Mouse (Mus musculus) limb, embryonic 10.5 days (tissue): ENCODE measurements around the gene Mturn. TPM values are rescaled to one million over a fixed set of nuclear protein-coding genes. Genes with fewer than 3 reads are reported as not detected.
A peak's percentile ranks its signal among the peaks of the same experiment; 100 is the strongest.

Experiments
- DNase-seq: peaks from one replicate; pipeline ENCODE4 v3.0.0-alpha.2; 2017; ENCODE audit warnings: low spot score
- H3K27ac ChIP-seq: fragments of 300-500 bp; sonication (generic); 2 replicates; pipeline ENCODE4 v1.5.1; 2016; ENCODE audit warnings: mild to moderate bottlenecking
- H3K27me3 ChIP-seq: fragments of 300-500 bp; sonication (generic); 2 replicates; pipeline ENCODE4 v1.6.1; 2016; ENCODE audit warnings: low read depth, mild to moderate bottlenecking; ENCODE audit not compliant: poor library complexity, severe bottlenecking
- H3K36me3 ChIP-seq: fragments of 300-500 bp; sonication (generic); 2 replicates; pipeline ENCODE4 v1.6.1; 2016; ENCODE audit warnings: mild to moderate bottlenecking, moderate library complexity
- H3K4me1 ChIP-seq: fragments of 300-500 bp; sonication (generic); 2 replicates; pipeline ENCODE4 v1.6.1; 2016
- H3K4me3 ChIP-seq: fragments of 300-500 bp; sonication (generic); 2 replicates; pipeline ENCODE4 v1.5.1; 2016; ENCODE audit warnings: mild to moderate bottlenecking, moderate library complexity
- H3K9me3 ChIP-seq: fragments of 300-500 bp; sonication (generic); replicated peaks from 2 replicates; pipeline ENCODE4 v1.6.1; 2016; ENCODE audit warnings: mild to moderate bottlenecking
- WGBS: fragments of 180-500 bp; shearing (Covaris S2); methylation state at CpG from one replicate; pipeline ENCODE4 v1.1.7; 2016; 5-methylcytosine and 5-hydroxymethylcytosine counted together
- polyA plus RNA-seq: library from polyadenylated mRNA; unstranded; fragments of >200 nt; fragmentation: Nextera tagmentation; extraction: Ambion mirVana; gene quantifications from 2 replicates; pipeline ENCODE4 v1.2.1, GENCODE M21; 2016

Gene Mturn
- polyA plus RNA-seq, 1 experiment from 2014 or later: 5.2 TPM

DNA sequence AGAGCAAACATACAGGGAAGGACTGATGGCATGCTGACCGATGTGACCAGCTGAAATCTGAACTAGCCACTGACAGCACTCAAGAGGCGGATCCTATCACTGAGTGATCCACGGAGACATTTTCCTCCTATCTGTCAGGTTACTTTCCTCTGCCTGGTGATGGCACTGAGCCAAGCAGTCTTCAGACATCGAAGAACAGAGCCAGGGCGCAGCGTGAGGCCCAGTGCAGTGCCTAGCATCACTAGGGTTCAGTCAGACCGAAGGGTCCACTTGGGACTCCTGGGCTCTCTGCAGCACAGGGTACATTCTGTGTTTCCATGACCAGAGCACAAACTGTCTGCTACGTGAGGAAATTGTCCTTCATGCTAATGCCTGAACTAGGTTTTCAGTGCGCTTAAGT, 20.5 kb downstream of the Mturn start:
- no peak overlapping the region for H3K27ac ChIP-seq
- 79% methylated on average over 9 of the region's 9 CpGs for WGBS
- H3K36me3 ChIP-seq: no peaks in the 10 kb centered on the region
- H3K4me3 ChIP-seq: no peak overlapping the region
- H3K27me3 ChIP-seq: peaks cover 42% of the 10 kb centered on the region
- H3K4me1 ChIP-seq: peaks cover 46% of the 10 kb centered on the region
- no peaks in the 10 kb centered on the region for H3K9me3 ChIP-seq
- no peak for DNase-seq

DNA sequence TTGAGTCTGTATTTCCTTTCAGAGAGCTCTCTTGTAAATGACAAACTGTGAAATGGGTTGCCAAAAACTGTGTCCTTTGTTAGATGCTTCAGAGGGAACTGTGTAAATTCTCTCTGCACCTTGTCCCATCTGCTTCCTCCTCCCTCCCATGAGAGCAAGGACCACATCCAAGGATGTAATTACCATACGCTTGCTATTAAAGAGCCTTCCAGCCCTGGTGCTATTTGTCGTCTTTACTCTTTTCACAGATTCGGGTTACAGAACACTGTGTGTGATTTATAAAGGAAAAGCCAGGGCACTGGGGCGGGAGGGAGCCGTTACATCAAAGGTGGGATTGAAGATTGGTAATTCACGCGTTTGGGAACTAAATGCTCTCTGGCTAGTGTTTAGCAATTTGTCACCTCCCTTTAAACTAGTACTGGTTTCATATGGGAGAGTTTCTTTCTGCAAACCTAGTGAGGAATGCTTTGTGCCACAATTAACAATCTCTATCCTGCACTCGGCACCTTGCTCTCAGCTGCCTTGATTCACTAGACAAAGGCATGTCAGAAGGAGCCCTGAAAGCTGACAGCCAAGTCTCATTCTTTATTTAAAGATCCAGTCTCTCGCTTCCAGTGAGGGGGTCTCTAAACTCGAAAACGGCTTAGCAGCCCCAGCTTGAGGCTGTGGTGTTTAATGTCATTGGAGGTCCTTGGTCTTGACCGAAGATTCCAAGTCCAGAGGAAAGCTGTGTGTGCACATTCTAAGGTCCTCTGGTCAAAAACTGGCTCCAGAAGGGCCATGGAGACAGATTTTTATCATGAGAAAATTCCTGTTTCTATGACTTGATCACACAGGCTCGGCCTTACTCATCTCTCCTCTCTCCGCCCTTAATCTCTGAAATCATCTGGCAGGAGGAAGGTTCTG, 22.5 kb downstream of the Mturn start:
- Histone ChIP-seq H3K4me1 (peaks cover 39% of the 10 kb centered on the region), H3K4me3 (no peak overlapping the region), H3K27ac (no peak overlapping the region), H3K9me3 (no peaks in the 10 kb centered on the region), H3K27me3 (peaks cover 36% of the 10 kb centered on the region), H3K36me3 (no peaks in the 10 kb centered on the region)
- DNase-seq: no peak
- 14% methylated on average over 14 of the region's 14 CpGs for WGBS

- H3K4me3 ChIP-seq: no peak overlapping the region
- H3K27ac ChIP-seq: no peak overlapping the region
- no peak for DNase-seq
- whole genome bisulfite sequencing: 26% methylated on average over 6 of the region's 6 CpGs
- peaks cover 33% of the 10 kb centered on the region for H3K4me1 ChIP-seq
- H3K27me3 ChIP-seq: peaks cover 35% of the 10 kb centered on the region
- no peaks in the 10 kb centered on the region for H3K36me3 ChIP-seq
- no peaks in the 10 kb centered on the region for H3K9me3 ChIP-seq
Observed at GRCm38 (mm10) chr6:54704539-54704845, 23.1 kb downstream of the Mturn start.

DNA sequence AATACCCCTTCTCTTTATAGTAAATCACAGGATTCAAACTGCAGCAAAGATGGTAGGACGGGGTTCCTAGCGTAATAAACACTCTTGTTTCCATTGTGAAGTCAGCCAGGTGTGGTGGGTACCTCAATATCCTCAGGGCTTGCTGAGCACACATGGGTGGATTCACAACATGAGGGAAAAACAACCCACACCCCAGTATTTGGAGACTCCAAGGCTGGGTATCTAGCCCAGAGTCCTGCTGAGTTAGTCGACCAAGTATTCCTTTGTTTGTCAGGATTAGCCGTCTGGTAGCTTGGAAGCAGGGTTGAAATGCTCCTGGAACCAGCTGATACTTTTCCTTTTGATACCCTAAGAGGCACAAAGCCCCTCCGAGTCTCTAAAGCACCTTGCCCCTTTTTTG, 23.4 kb downstream of the Mturn start:
- Histone ChIP-seq H3K9me3 (no peaks in the 10 kb centered on the region), H3K27ac (no peak overlapping the region), H3K4me1 (peaks cover 32% of the 10 kb centered on the region), H3K36me3 (no peaks in the 10 kb centered on the region), H3K27me3 (peaks cover 35% of the 10 kb centered on the region), H3K4me3 (no peak overlapping the region)
- 32% methylated on average over 5 of the region's 5 CpGs for WGBS
- DNase-seq: no peak

- Histone ChIP-seq H3K27ac (no peak overlapping the region), H3K9me3 (0 out of 2 replicates have a peak, but pooled peaks cover 2% of the 10 kb centered on the region), H3K4me1 (peaks cover 32% of the 10 kb centered on the region), H3K4me3 (peak overlapping the region; percentile 25), H3K36me3 (no peaks in the 10 kb centered on the region), H3K27me3 (peaks cover 29% of the 10 kb centered on the region)
- WGBS: 27% methylated on average over 11 of the region's 11 CpGs
- peak; percentile 47 for DNase-seq
Observed at GRCm38 (mm10) chr6:54705387-54705909, 24.0 kb downstream of the Mturn start.

DNA sequence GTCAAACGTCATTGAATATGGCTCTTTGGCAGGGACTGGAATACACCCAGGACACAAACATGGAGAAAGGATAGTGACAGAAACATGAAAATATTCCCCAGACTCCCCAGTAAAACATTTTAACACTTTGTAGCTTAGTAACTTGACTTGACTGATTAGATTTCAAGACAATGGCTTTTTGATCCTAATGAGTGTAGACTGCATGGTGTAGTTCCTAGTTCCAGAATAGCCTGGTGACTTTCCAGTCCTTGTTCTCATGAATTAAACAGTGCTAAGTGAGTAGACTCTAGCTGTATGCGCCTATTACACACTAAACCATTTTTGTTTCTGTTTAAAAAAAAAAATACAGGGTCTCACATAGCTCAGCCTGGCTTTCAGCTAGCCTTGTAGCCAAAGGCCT, 24.7 kb downstream of the Mturn start:
- Histone ChIP-seq H3K4me1 (peaks cover 32% of the 10 kb centered on the region), H3K27ac (no peak overlapping the region)
- 75% methylated on average over 2 of the region's 2 CpGs for WGBS

DNA sequence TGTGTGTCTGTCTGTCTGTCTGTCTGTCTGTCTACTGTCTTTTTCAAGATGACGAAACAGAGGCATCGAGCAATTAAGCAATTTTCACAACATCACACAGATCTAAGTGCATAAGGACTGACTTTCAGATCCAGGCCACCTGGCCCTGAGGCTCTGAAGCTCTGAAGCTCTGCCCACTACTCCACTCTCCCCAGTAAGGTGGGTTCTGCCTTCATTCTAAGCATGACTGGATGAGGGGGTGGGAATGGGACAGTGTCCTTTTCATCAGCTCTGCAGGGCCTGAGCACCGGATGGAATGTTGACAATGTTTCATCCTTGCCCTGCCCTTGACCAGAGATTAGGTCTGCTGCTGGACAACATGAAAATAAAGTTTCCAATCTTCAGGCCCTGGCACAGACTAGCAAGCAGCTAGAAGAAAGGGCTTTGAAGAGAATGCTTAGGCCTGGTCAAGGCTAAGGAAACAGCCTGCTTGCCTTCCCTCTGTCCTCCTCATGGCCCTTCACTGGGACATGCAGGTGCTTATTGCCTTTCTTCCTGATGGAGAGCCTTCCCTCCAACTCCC, 25.3 kb downstream of the Mturn start:
- Histone ChIP-seq H3K27me3 (peaks cover 18% of the 10 kb centered on the region), H3K36me3 (no peaks in the 10 kb centered on the region), H3K4me1 (peaks cover 32% of the 10 kb centered on the region), H3K9me3 (0 out of 2 replicates have a peak, but pooled peaks cover 2% of the 10 kb centered on the region), H3K4me3 (no peak overlapping the region), H3K27ac (no peak overlapping the region)
- 88% methylated on average over 3 of the region's 3 CpGs for WGBS
- DNase-seq: no peak

More for the DNA sequence above, 24.7 kb downstream of the Mturn start:
- no peak for DNase-seq
- H3K27me3 ChIP-seq: peaks cover 24% of the 10 kb centered on the region
- H3K4me3 ChIP-seq: no peak overlapping the region
- 0 out of 2 replicates have a peak, but pooled peaks cover 2% of the 10 kb centered on the region for H3K9me3 ChIP-seq
- H3K36me3 ChIP-seq: no peaks in the 10 kb centered on the region

DNA sequence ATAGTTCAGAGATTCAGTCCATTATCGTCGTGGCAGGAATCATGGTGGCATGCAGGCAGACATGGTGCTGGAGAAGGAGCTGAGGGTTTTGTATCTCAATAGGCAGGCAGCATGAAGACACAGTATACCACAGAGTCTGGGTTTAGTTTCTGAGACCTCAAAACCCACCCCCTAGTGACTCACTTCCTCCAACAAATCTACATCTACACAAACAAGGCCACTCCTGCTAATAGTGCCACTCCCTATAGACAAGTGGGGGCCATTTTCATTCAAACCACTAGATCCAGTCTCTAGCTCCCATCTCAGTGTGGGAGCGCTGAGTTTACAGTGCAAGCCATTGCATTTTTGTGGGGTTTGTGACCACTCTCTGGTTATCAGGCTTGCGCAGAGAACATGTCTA, 27.2 kb downstream of the Mturn start:
- 0 out of 2 replicates have a peak, but pooled peaks cover 2% of the 10 kb centered on the region for H3K9me3 ChIP-seq
- H3K4me1 ChIP-seq: peaks cover 19% of the 10 kb centered on the region
- no peak overlapping the region for H3K27ac ChIP-seq
- WGBS: 94% methylated on average over 4 of the region's 4 CpGs
- H3K36me3 ChIP-seq: no peaks in the 10 kb centered on the region
- H3K27me3 ChIP-seq: peaks cover 13% of the 10 kb centered on the region
- H3K4me3 ChIP-seq: no peak overlapping the region
- no peak for DNase-seq

- no peaks in the 10 kb centered on the region for H3K27me3 ChIP-seq
- no peaks in the 10 kb centered on the region for H3K9me3 ChIP-seq
- no peak for DNase-seq
- no peak overlapping the region for H3K4me3 ChIP-seq
- no peak overlapping the region for H3K27ac ChIP-seq
- peaks cover 13% of the 10 kb centered on the region for H3K4me1 ChIP-seq
- H3K36me3 ChIP-seq: no peaks in the 10 kb centered on the region
- 36% methylated on average over 2 of the region's 2 CpGs for WGBS
Observed at GRCm38 (mm10) chr6:54715697-54716096, 34.3 kb downstream of the Mturn start.

GRCm38 (mm10) chr6:54718779-54719685, 37.6 kb downstream of the Mturn start:
- DNase-seq: no peak
- Histone ChIP-seq H3K27ac (no peak overlapping the region), H3K27me3 (no peaks in the 10 kb centered on the region), H3K4me3 (no peak overlapping the region), H3K4me1 (peaks cover 13% of the 10 kb centered on the region), H3K9me3 (no peaks in the 10 kb centered on the region), H3K36me3 (no peaks in the 10 kb centered on the region)
- 83% methylated on average over 15 of the region's 15 CpGs for WGBS

GRCm38 (mm10) chr6:54719686-54720310, 38.4 kb downstream of the Mturn start:
- DNase-seq: no peak
- Histone ChIP-seq H3K4me1 (peaks cover 13% of the 10 kb centered on the region), H3K4me3 (no peak overlapping the region), H3K36me3 (no peaks in the 10 kb centered on the region), H3K27ac (no peak overlapping the region), H3K27me3 (no peaks in the 10 kb centered on the region), H3K9me3 (no peaks in the 10 kb centered on the region)
- 42% methylated on average over 14 of the region's 14 CpGs for WGBS

DNA sequence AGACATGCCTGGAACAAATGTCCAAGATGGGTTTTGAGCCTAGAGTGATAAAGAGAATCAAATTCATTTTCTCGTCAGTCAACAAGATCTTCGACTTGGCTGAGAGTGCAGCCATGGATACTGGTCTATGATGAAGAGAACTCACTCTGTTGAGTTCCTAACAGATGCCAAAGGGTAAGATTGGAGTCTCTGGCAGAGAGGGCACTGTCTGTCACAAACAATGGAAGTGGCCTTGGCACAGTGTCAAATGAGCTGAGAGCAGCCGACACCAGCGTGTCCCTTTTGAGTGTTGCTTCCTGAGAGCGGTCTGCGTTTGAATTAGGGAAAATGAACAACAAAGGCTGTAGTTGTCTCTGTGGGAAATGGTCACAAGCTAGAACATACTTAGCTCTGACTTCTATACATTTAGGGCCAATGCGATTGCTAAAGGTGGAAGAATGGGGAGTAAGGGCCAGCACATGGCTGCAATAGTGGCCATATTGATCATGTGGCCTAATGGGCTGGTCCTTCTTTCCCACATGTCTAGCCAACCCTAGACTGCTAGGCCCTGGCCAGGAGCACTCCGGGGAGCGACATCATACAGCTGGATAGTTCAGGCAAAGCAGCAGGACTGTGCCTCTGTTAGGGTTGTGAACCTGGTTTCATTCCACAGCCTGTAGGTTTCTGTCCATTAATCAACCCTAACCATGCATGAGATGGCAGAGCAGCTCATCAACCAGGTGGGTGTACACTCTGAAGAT, 39.3 kb downstream of the Mturn start:
- H3K27me3 ChIP-seq: no peaks in the 10 kb centered on the region
- H3K4me3 ChIP-seq: no peak overlapping the region
- no peaks in the 10 kb centered on the region for H3K36me3 ChIP-seq
- peaks cover 6% of the 10 kb centered on the region for H3K4me1 ChIP-seq
- WGBS: 95% methylated on average over 9 of the region's 9 CpGs
- H3K27ac ChIP-seq: no peak overlapping the region
- no peak for DNase-seq
- no peaks in the 10 kb centered on the region for H3K9me3 ChIP-seq
